Mouse (Mus musculus): ENCODE data around the gene Gm20388.

DNA sequence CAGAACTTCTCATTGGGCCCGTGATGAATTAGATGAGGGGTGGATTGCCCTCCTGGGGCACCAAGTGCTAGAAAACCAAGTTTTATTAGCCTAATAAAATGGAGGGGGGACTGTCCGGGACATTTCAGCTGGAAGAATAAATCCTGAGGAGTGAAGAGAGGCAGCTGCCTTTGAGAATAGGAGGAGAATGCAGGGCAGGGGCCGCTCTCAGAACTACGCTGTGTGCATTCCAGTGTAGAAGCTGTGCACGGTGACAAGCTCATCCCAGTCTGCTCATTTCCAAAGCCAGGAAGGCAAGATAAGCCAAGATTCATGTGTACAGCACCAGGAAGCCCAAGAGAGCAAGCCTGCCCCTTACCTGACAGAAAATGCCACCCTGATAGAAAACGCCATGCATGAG lies 1487.4 kb downstream of the Gm20388 start:
- TF ChIP-seq CTCF (IDR thresholded peaks at IDR 0.05; ENCODE audit: borderline replicate concordance, extremely low read depth, insufficient read depth, insufficient read length) (no peak), POLR2A (IDR thresholded peaks at IDR 0.05; ENCODE audit: borderline replicate concordance, extremely low read depth, insufficient read depth, insufficient read length, poor library complexity, severe bottlenecking) (no peak)

All from brain, embryonic 14.5 days (tissue).